Mouse (Mus musculus) midbrain, embryonic 14.5 days (tissue): ENCODE results near the gene C1rl. TPM values are rescaled to one million over a fixed set of nuclear protein-coding genes. Genes with fewer than 3 reads are reported as not detected.
"Not testable (repeated sequence)": the region's sequence is repeated elsewhere in the genome, so short reads cannot be mapped to it uniquely, and the experiment has no call there.

ENCODE experiments used
- ATAC-seq: fragments of 200-750 bp; cut with Nextera tagmentation; 2 replicates; pipeline ENCODE4 v1.8.0; 2017; ENCODE audit warnings: moderate number of reproducible peaks, moderate library complexity; ENCODE audit not compliant: low FRiP score, low TSS enrichment
- DNase-seq: peaks from one replicate; pipeline ENCODE4 v3.0.0-alpha.2; 2015
- H3K27ac ChIP-seq: fragments of 300-500 bp; sonication (generic); replicated peaks from 2 replicates; pipeline ENCODE4 v1.5.1; 2014; ENCODE audit warnings: mild to moderate bottlenecking, low read depth, low read length, moderate library complexity
- H3K27me3 ChIP-seq: fragments of 300-500 bp; sonication (generic); 2 replicates; pipeline ENCODE4 v1.6.1; 2014; ENCODE audit warnings: low read length, control low read depth, mixed read lengths; ENCODE audit not compliant: control insufficient read depth, insufficient read depth
- H3K36me3 ChIP-seq: fragments of 300-500 bp; sonication (generic); 2 replicates; pipeline ENCODE4 v1.6.1; 2014; ENCODE audit warnings: low read length, control low read depth; ENCODE audit not compliant: control insufficient read depth, insufficient read depth
- H3K4me1 ChIP-seq: fragments of 300-500 bp; sonication (generic); 2 replicates; pipeline ENCODE4 v1.6.1; 2014; ENCODE audit warnings: mild to moderate bottlenecking, antibody characterized with exemption, low read length, control low read depth; ENCODE audit not compliant: control insufficient read depth, insufficient read depth
- H3K4me2 ChIP-seq: fragments of 300-500 bp; sonication (generic); 2 replicates; pipeline ENCODE4 v1.6.1; 2014; ENCODE audit warnings: mild to moderate bottlenecking, low read length, moderate library complexity
- H3K4me3 ChIP-seq: fragments of 300-500 bp; sonication (generic); replicated peaks from 2 replicates; pipeline ENCODE4 v1.5.1; 2014; ENCODE audit warnings: low read depth, low read length
- H3K9ac ChIP-seq: fragments of 300-500 bp; sonication (generic); replicated peaks from 2 replicates; pipeline ENCODE4 v1.6.1; 2014; ENCODE audit warnings: mild to moderate bottlenecking, low read length, moderate library complexity
- H3K9me3 ChIP-seq: fragments of 300-500 bp; sonication (generic); 2 replicates; pipeline ENCODE4 v1.6.1; 2016; ENCODE audit warnings: low read length, control low read depth, mixed read lengths; ENCODE audit not compliant: control insufficient read depth
- WGBS: fragments of 180-500 bp; shearing (Covaris S2); extraction: QIAGEN DNeasy Blood & Tissue Kit; methylation state at CpG from one replicate; pipeline ENCODE4 v1.1.7; 2014; 5-methylcytosine and 5-hydroxymethylcytosine counted together
- polyA plus RNA-seq: library from polyadenylated mRNA; unstranded; fragments of >200 nt; fragmentation: Nextera tagmentation; extraction: Ambion mirVana; gene quantifications from 2 replicates; pipeline ENCODE4 v1.2.1, GENCODE M21; 2014

The C1rl gene
- polyA plus RNA-seq, 1 experiment from 2014 or later = 0.09 TPM

GRCm38 (mm10) chr6:124476796-124477195, 16.1 kb upstream of the C1rl start:
- H3K9me3 ChIP-seq = no peaks in the 10 kb centered on the region
- H3K27me3 ChIP-seq = no peaks in the 10 kb centered on the region
- H3K36me3 ChIP-seq = no peaks in the 10 kb centered on the region
- no peak overlapping the region for H3K4me2 ChIP-seq
- 85% methylated on average over 11 of the region's 11 CpGs for WGBS
- no peak for ATAC-seq
- H3K27ac ChIP-seq = no peak overlapping the region
- DNase-seq = no peak
- H3K4me3 ChIP-seq = no peak overlapping the region
- no peaks in the 10 kb centered on the region for H3K4me1 ChIP-seq
- H3K9ac ChIP-seq = no peak overlapping the region

- H3K27ac ChIP-seq = no peak overlapping the region
- H3K4me2 ChIP-seq = no peak overlapping the region
- H3K4me3 ChIP-seq = no peak overlapping the region
- DNase-seq (no peak), ATAC-seq (no peak)
- H3K4me1 ChIP-seq = no peaks in the 10 kb centered on the region
- H3K36me3 ChIP-seq = no peaks in the 10 kb centered on the region
- H3K9ac ChIP-seq = no peak overlapping the region
- H3K27me3 ChIP-seq = no peaks in the 10 kb centered on the region
- WGBS = 68% methylated on average over 5 of the region's 5 CpGs
- no peaks in the 10 kb centered on the region for H3K9me3 ChIP-seq
Measured at GRCm38 (mm10) chr6:124477221-124477655, 15.7 kb upstream of the C1rl start.

GRCm38 (mm10) chr6:124477922-124478651, 14.8 kb upstream of the C1rl start:
- Histone ChIP-seq H3K9ac (no peak overlapping the region), H3K9me3 (no peaks in the 10 kb centered on the region), H3K4me2 (no peak overlapping the region), H3K4me1 (no peaks in the 10 kb centered on the region), H3K4me3 (no peak overlapping the region), H3K27ac (no peak overlapping the region), H3K36me3 (no peaks in the 10 kb centered on the region), H3K27me3 (no peaks in the 10 kb centered on the region)
- no peak for ATAC-seq
- WGBS = 84% methylated on average over 17 of the region's 17 CpGs
- no peak for DNase-seq

- no peak overlapping the region for H3K4me2 ChIP-seq
- WGBS = 89% methylated on average over 3 of the region's 3 CpGs
Measured at GRCm38 (mm10) chr6:124478874-124479572, 13.9 kb upstream of the C1rl start.

GRCm38 (mm10) chr6:124479573-124479930, 13.4 kb upstream of the C1rl start:
- Histone ChIP-seq H3K4me2 (no peak overlapping the region), H3K27ac (no peak overlapping the region), H3K4me3 (no peak overlapping the region), H3K36me3 (no peaks in the 10 kb centered on the region), H3K9me3 (no peaks in the 10 kb centered on the region), H3K4me1 (no peaks in the 10 kb centered on the region), H3K27me3 (no peaks in the 10 kb centered on the region), H3K9ac (no peak overlapping the region)
- no peak for DNase-seq
- no peak for ATAC-seq
- WGBS = 94% methylated on average over 3 of the region's 3 CpGs

More at GRCm38 (mm10) chr6:124478874-124479572, 13.9 kb upstream of the C1rl start:
- H3K9me3 ChIP-seq = no peaks in the 10 kb centered on the region
- DNase-seq (no peak), ATAC-seq (no peak)
- H3K4me3 ChIP-seq = no peak overlapping the region
- no peak overlapping the region for H3K27ac ChIP-seq
- H3K36me3 ChIP-seq = no peaks in the 10 kb centered on the region
- no peaks in the 10 kb centered on the region for H3K4me1 ChIP-seq
- H3K27me3 ChIP-seq = no peaks in the 10 kb centered on the region
- H3K9ac ChIP-seq = no peak overlapping the region

- ATAC-seq (no peak), DNase-seq (peak; percentile 72)
- 58% methylated on average over 4 of the region's 4 CpGs for WGBS
- H3K9me3 ChIP-seq = no peaks in the 10 kb centered on the region
- H3K9ac ChIP-seq = no peak overlapping the region
- no peaks in the 10 kb centered on the region for H3K36me3 ChIP-seq
- no peak overlapping the region for H3K4me2 ChIP-seq
- no peak overlapping the region for H3K27ac ChIP-seq
- H3K27me3 ChIP-seq = no peaks in the 10 kb centered on the region
- no peak overlapping the region for H3K4me3 ChIP-seq
- H3K4me1 ChIP-seq = no peaks in the 10 kb centered on the region
Measured at GRCm38 (mm10) chr6:124480295-124480694, 12.6 kb upstream of the C1rl start.

- 30% methylated on average over 6 of the region's 6 CpGs for WGBS
- DNase-seq (peak; percentile 75), ATAC-seq (no peak; the same call in 1 of the 2 replicates)
Measured at GRCm38 (mm10) chr6:124481571-124481970, 11.3 kb upstream of the C1rl start.

GRCm38 (mm10) chr6:124483831-124484230, 9.1 kb upstream of the C1rl start:
- H3K27me3 ChIP-seq, H3K4me2 ChIP-seq, H3K4me3 ChIP-seq, H3K36me3 ChIP-seq, DNase-seq, H3K4me1 ChIP-seq, ATAC-seq, H3K9ac ChIP-seq, H3K9me3 ChIP-seq, H3K27ac ChIP-seq: not testable (repeated sequence)
- 91% methylated on average over 3 of the region's 3 CpGs for WGBS

More at GRCm38 (mm10) chr6:124481571-124481970, 11.3 kb upstream of the C1rl start:
- Histone ChIP-seq H3K27me3 (no peaks in the 10 kb centered on the region), H3K4me3 (no peak overlapping the region), H3K4me1 (no peaks in the 10 kb centered on the region), H3K9ac (no peak overlapping the region), H3K4me2 (no peak overlapping the region), H3K27ac (no peak overlapping the region), H3K36me3 (no peaks in the 10 kb centered on the region), H3K9me3 (no peaks in the 10 kb centered on the region)

GRCm38 (mm10) chr6:124484851-124485250, 8.1 kb upstream of the C1rl start:
- WGBS = 84% methylated on average over 7 of the region's 7 CpGs
- Histone ChIP-seq H3K4me1 (no peaks in the 10 kb centered on the region), H3K4me3 (no peak overlapping the region), H3K36me3 (no peaks in the 10 kb centered on the region), H3K9ac (no peak overlapping the region), H3K27ac (no peak overlapping the region), H3K27me3 (no peaks in the 10 kb centered on the region), H3K4me2 (peak overlapping the region; percentile 31; the same call in 1 of the 2 replicates), H3K9me3 (no peaks in the 10 kb centered on the region)
- DNase-seq (no peak), ATAC-seq (no peak)
